Mouse (Mus musculus): Measurements from ENCODE around the gene Mlkl. TPM values are rescaled to one million over a fixed set of nuclear protein-coding genes. Genes with fewer than 3 reads are reported as not detected.

The Mlkl gene
- polyA plus RNA-seq (2016; fragmentation: Nextera tagmentation; extraction: Ambion mirVana), result 0.45 TPM in 1 of 2 replicates, not detected in the other

GRCm38 (mm10) chr8:111337890-111338347 lies at the start of gene Mlkl:
TSS of gene Mlkl (minus strand) at chr8:111338177.
- no peak for ATAC-seq (ENCODE audit: low FRiP score)
- H3K27ac ChIP-seq, result no peak within 1 kb of the TSS
- H3K4me2 ChIP-seq, result peak within 1 kb of the TSS; percentile 76
- 1% methylated on average over 29 of the region's 29 CpGs for WGBS
- H3K36me3 ChIP-seq (replicated peaks), result no peaks in the 10 kb centered on the region
- peaks cover 5% of the 10 kb centered on the region; the same call in 1 of the 2 replicates for H3K4me1 ChIP-seq
- peaks cover 55% of the 10 kb centered on the region for H3K27me3 ChIP-seq
- H3K9me3 ChIP-seq, result no peaks in the 10 kb centered on the region
- H3K4me3 ChIP-seq (replicated peaks), result peak within 1 kb of the TSS; percentile 42
- 0 out of 2 replicates have a peak within 1 kb of the TSS, but pooled peaks have one; percentile 31 for H3K9ac ChIP-seq

DNA sequence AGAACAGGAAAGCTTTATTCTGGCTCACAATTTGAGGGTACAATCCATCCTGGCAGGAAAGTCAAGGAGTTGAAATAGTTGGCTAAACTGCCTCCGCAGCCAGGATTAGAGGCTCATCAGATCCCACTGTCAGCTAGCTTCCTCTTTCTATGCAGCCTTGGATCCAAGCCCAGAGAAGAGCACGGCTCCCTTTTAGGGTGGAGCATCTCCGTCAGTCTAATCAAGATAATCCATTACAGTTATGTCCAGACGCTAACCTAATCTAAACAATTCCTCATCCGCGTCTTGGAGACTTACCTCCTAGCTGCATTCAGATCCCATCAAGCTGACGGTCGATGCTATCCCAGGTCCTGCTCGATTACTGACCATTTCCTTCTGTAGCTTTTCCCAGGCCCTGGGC lies 47.9 kb upstream of the Mlkl start:
- no peaks in the 10 kb centered on the region for H3K9me3 ChIP-seq
- H3K4me1 ChIP-seq, result no peaks in the 10 kb centered on the region
- peaks cover 17% of the 10 kb centered on the region for H3K27me3 ChIP-seq
- 82% methylated on average over 9 of the region's 9 CpGs for WGBS
- no peak overlapping the region for H3K9ac ChIP-seq
- H3K4me3 ChIP-seq (replicated peaks), result no peak overlapping the region
- no peaks in the 10 kb centered on the region for H3K36me3 ChIP-seq (replicated peaks)
- H3K4me2 ChIP-seq, result no peak overlapping the region
- H3K27ac ChIP-seq, result no peak overlapping the region
- ATAC-seq (ENCODE audit: low FRiP score), result no peak

DNA sequence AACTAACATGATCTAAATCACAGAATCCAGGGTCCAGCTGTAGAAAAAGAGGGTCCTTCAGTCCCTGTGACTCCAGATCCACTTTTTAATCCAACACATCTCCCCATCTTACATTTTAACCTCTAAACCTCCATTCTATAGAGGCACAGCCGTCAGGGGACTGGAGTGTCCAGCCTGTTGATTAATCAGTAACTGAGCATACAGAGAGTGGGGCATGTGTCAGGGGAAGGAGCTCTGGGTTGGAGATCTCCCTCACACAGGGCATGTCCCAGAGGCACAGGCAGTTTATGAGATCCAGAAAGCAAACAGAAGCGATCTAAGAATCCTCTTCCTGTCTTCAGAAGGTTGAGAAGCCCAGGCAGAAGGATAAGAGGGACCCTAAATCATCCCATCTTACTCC lies 46.7 kb upstream of the Mlkl start:
- H3K4me1 ChIP-seq, result no peaks in the 10 kb centered on the region
- H3K27me3 ChIP-seq, result peaks cover 16% of the 10 kb centered on the region; the same call in 1 of the 2 replicates
- H3K27ac ChIP-seq, result no peak overlapping the region
- H3K4me3 ChIP-seq (replicated peaks), result no peak overlapping the region
- H3K4me2 ChIP-seq, result no peak overlapping the region
- no peak for ATAC-seq (ENCODE audit: low FRiP score)
- WGBS, result 58% methylated on average over 2 of the region's 2 CpGs
- H3K9ac ChIP-seq, result no peak overlapping the region
- no peaks in the 10 kb centered on the region for H3K9me3 ChIP-seq
- H3K36me3 ChIP-seq (replicated peaks), result no peaks in the 10 kb centered on the region

DNA sequence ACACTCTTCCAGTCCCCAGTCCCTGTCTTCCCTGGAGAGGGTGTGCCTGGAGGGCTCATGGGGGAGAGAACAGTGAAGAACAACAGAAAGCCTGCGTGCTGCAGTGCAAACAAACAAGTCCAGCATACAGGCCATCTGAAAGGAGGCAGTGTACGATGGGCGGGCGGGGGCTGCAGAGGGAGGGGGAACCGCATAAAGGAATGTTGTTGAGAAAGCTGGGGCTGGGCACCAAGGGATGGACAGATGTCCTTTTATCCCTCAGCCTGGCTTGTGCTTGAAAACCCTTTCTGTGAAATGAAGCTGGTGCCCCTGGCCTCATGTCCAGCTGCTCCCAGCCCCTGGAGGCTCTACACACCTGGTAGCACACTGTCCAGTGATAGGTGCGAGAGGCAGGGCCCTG lies 37.2 kb upstream of the Mlkl start:
- Histone ChIP-seq H3K4me1 (peaks cover 5% of the 10 kb centered on the region), H3K4me3 (replicated peaks) (no peak overlapping the region), H3K4me2 (no peak overlapping the region), H3K36me3 (replicated peaks) (no peaks in the 10 kb centered on the region), H3K9me3 (no peaks in the 10 kb centered on the region), H3K9ac (no peak overlapping the region), H3K27me3 (peaks cover 5% of the 10 kb centered on the region; the same call in 1 of the 2 replicates), H3K27ac (no peak overlapping the region)
- no peak for ATAC-seq (ENCODE audit: low FRiP score)
- WGBS, result 64% methylated on average over 6 of the region's 6 CpGs

DNA sequence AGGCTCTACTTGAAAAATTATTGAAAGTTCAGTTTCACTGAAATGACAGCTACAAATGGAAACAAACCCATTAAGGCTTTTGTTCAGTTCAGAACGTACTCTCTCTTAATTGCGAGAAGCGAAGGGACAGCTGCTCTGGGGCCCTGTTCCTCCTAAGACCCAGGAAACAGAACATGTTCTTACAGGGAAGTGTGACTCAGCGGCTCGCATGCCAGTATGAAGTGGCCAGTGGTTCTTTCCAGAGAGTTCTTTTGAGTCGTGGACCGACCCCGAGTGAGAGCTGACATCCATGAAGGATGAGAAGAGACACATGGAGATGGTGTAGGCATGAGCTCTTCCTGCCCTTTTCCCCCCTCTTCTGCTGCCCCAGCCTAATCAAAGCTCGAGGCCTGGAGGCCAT lies 31.7 kb upstream of the Mlkl start:
- ATAC-seq (ENCODE audit: low FRiP score), result no peak
- Histone ChIP-seq H3K4me2 (no peak overlapping the region), H3K4me1 (no peaks in the 10 kb centered on the region), H3K9me3 (no peaks in the 10 kb centered on the region), H3K36me3 (replicated peaks) (no peaks in the 10 kb centered on the region), H3K9ac (no peak overlapping the region), H3K4me3 (replicated peaks) (no peak overlapping the region), H3K27me3 (peaks cover 11% of the 10 kb centered on the region; the same call in 1 of the 2 replicates), H3K27ac (no peak overlapping the region)
- 85% methylated on average over 9 of the region's 9 CpGs for WGBS

DNA sequence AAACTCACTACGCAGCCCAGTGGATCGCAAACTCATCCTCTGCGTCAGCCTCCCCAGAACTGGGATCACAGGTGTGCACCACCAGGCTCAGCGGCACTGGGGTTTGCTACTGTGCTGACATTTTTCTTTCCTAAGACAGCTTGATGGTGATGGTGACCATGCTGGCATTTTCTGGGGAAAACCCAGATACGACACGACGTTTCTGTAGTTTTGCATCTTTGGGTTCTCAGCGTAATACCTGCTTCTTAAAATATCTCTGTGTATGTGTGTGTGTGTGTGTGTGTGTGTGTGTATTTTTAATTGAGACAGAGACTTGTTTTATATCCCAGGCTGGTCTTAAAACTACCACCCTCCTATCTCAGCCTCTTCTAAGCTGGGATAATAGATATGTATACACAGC lies 29.4 kb upstream of the Mlkl start:
- Histone ChIP-seq H3K4me1 (no peaks in the 10 kb centered on the region), H3K36me3 (replicated peaks) (no peaks in the 10 kb centered on the region), H3K9me3 (no peaks in the 10 kb centered on the region), H3K27ac (no peak overlapping the region), H3K9ac (no peak overlapping the region), H3K27me3 (peaks cover 12% of the 10 kb centered on the region; the same call in 1 of the 2 replicates), H3K4me3 (replicated peaks) (no peak overlapping the region), H3K4me2 (no peak overlapping the region)
- 87% methylated on average over 8 of the region's 8 CpGs for WGBS
- no peak for ATAC-seq (ENCODE audit: low FRiP score)

DNA sequence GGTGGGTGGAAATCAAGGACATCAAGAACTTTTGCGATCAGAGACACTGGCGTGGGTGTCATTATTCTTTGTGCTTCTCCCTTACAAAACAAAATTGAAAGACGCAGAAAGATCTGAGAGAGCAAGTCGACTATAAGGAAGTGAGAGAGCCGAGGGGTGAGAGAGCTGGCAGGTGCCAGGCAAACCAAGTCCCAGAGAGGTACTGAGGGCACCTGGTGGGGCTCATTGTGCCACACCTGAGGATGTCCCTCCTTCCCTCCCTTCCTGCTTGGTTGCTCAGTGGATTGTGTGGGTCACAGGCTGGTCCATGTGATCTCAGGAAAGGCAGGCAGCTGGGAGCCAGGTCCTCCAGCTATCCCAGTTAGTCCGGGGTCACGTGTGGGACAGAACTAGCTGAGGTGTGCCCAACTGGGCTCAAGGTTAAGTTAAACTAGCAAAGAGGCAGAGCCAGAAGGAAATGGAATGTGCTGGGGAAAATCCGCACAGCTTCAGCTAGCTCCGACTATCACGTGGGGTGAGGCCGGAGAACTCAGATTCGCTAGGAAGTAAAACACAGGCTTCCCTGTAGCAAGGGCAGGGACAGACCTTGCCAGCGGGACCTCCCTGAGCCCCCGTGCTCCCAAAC lies 28.7 kb upstream of the Mlkl start:
- Histone ChIP-seq H3K27me3 (peaks cover 10% of the 10 kb centered on the region; the same call in 1 of the 2 replicates), H3K27ac (no peak overlapping the region), H3K4me3 (replicated peaks) (no peak overlapping the region), H3K36me3 (replicated peaks) (no peaks in the 10 kb centered on the region), H3K4me2 (no peak overlapping the region), H3K9me3 (no peaks in the 10 kb centered on the region), H3K4me1 (no peaks in the 10 kb centered on the region), H3K9ac (no peak overlapping the region)
- 47% methylated on average over 14 of the region's 14 CpGs for WGBS
- ATAC-seq (ENCODE audit: low FRiP score), result no peak

GRCm38 (mm10) chr8:111363489-111363888 lies 25.5 kb upstream of the Mlkl start:
- no peak for ATAC-seq (ENCODE audit: low FRiP score)
- WGBS, result 84% methylated on average over 8 of the region's 8 CpGs

GRCm38 (mm10) chr8:111360579-111361209 lies 22.7 kb upstream of the Mlkl start:
- H3K9me3 ChIP-seq, result no peaks in the 10 kb centered on the region
- ATAC-seq (ENCODE audit: low FRiP score), result no peak
- 68% methylated on average over 7 of the region's 7 CpGs for WGBS
- H3K9ac ChIP-seq, result no peak overlapping the region
- no peaks in the 10 kb centered on the region for H3K36me3 ChIP-seq (replicated peaks)
- 0 out of 2 replicates have a peak, but pooled peaks cover 6% of the 10 kb centered on the region for H3K27me3 ChIP-seq
- no peaks in the 10 kb centered on the region for H3K4me1 ChIP-seq
- H3K27ac ChIP-seq, result no peak overlapping the region
- no peak overlapping the region for H3K4me2 ChIP-seq
- H3K4me3 ChIP-seq (replicated peaks), result no peak overlapping the region

More at GRCm38 (mm10) chr8:111363489-111363888, 25.5 kb upstream of the Mlkl start:
- Histone ChIP-seq H3K27me3 (peaks cover 9% of the 10 kb centered on the region; the same call in 1 of the 2 replicates), H3K4me2 (no peak overlapping the region), H3K4me3 (replicated peaks) (no peak overlapping the region), H3K9ac (no peak overlapping the region), H3K27ac (no peak overlapping the region), H3K36me3 (replicated peaks) (no peaks in the 10 kb centered on the region), H3K4me1 (no peaks in the 10 kb centered on the region), H3K9me3 (no peaks in the 10 kb centered on the region)

DNA sequence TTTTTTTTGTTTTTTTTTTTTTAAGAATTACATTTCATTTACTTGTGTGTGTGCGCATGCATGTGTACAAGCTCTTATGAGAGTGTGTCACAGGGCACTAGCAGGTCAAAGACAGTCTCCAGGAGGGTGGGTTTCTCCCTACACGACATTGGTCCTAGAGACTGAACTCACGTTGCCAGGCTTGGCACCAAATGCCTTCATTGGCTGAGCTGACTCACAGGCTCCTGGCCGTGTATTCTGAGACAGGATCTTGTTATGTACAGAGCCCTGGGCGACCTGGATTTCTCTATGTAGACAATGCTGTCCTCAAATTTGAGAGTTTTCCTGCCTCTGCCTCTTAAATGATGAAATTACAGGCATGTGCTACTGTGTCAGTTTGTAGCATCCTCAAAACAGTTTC lies 22.0 kb upstream of the Mlkl start:
- H3K4me2 ChIP-seq, result no peak overlapping the region

GRCm38 (mm10) chr8:111358905-111359304 lies 20.9 kb upstream of the Mlkl start:
- no peak overlapping the region for H3K9ac ChIP-seq
- H3K4me3 ChIP-seq (replicated peaks), result no peak overlapping the region
- H3K27me3 ChIP-seq, result 0 out of 2 replicates have a peak, but pooled peaks cover 3% of the 10 kb centered on the region
- no peaks in the 10 kb centered on the region for H3K4me1 ChIP-seq
- H3K36me3 ChIP-seq (replicated peaks), result no peaks in the 10 kb centered on the region
- H3K27ac ChIP-seq, result no peak overlapping the region
- ATAC-seq (ENCODE audit: low FRiP score), result no peak
- no peaks in the 10 kb centered on the region for H3K9me3 ChIP-seq
- 66% methylated on average over 1 of the region's 1 CpGs for WGBS
- H3K4me2 ChIP-seq, result no peak overlapping the region

More for the DNA sequence above, 22.0 kb upstream of the Mlkl start:
- Histone ChIP-seq H3K36me3 (replicated peaks) (no peaks in the 10 kb centered on the region), H3K27me3 (0 out of 2 replicates have a peak, but pooled peaks cover 6% of the 10 kb centered on the region), H3K27ac (no peak overlapping the region), H3K4me1 (no peaks in the 10 kb centered on the region), H3K9ac (no peak overlapping the region), H3K9me3 (no peaks in the 10 kb centered on the region), H3K4me3 (replicated peaks) (no peak overlapping the region)
- no peak for ATAC-seq (ENCODE audit: low FRiP score)
- WGBS, result 77% methylated on average over 5 of the region's 5 CpGs

- no peak for ATAC-seq (ENCODE audit: low FRiP score)
- Histone ChIP-seq H3K4me3 (replicated peaks) (no peak overlapping the region), H3K27me3 (0 out of 2 replicates have a peak, but pooled peaks cover 3% of the 10 kb centered on the region), H3K27ac (no peak overlapping the region), H3K4me1 (no peaks in the 10 kb centered on the region), H3K4me2 (no peak overlapping the region), H3K9me3 (no peaks in the 10 kb centered on the region), H3K9ac (no peak overlapping the region), H3K36me3 (replicated peaks) (no peaks in the 10 kb centered on the region)
- 82% methylated on average over 4 of the region's 4 CpGs for WGBS
Measured at GRCm38 (mm10) chr8:111357433-111357832, 19.5 kb upstream of the Mlkl start.

All from forebrain, embryonic 12.5 days (tissue).